Mouse (Mus musculus): ENCODE data around the gene Lrrc23. TPM values are rescaled to one million over a fixed set of nuclear protein-coding genes. Genes with fewer than 3 reads are reported as not detected.

The Lrrc23 gene
- polyA plus RNA-seq, 1 experiment from 2014 or later: 4.8 TPM

DNA sequence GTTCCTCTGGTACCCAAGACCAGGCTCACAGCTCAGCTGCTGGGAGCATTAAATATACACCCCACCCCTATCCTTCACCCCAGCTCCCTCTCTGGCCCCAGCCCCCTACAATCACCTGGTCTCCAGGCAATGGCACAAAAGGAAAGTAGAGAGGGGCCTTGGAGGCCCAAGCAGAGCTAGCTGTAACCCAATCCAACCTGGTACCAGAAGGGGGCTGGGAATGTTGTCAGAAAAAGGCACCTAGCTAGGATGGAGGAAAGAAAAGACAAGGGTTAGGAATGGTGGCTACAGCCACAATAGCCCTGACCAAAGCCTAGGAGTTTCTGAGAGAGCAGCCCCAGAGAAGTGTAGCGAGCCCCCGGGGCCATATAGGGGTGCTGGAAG is 20.7 kb downstream of the Lrrc23 start:
- H3K4me3 ChIP-seq: no peak overlapping the region
- peak overlapping the region; percentile 24; the same call in 1 of the 2 replicates for H3K9ac ChIP-seq
- H3K4me2 ChIP-seq: peak overlapping the region; percentile 88
- ATAC-seq (ENCODE audit: low FRiP score, low read depth): no peak
- no peaks in the 10 kb centered on the region for H3K9me3 ChIP-seq
- H3K27ac ChIP-seq (replicated peaks): peak overlapping the region; percentile 98
- 43% methylated on average over 2 of the region's 2 CpGs for WGBS
- H3K27me3 ChIP-seq: no peaks in the 10 kb centered on the region
- peaks cover 43% of the 10 kb centered on the region for H3K4me1 ChIP-seq (replicated peaks)
- no peaks in the 10 kb centered on the region for H3K36me3 ChIP-seq

GRCm38 (mm10) chr6:124757909-124758848 is 21.3 kb downstream of the Lrrc23 start:
- ATAC-seq (ENCODE audit: low FRiP score, low read depth): peak; percentile 13
- H3K27me3 ChIP-seq: no peaks in the 10 kb centered on the region
- H3K9me3 ChIP-seq: no peaks in the 10 kb centered on the region
- peak overlapping the region; percentile 98 for H3K27ac ChIP-seq (replicated peaks)
- H3K9ac ChIP-seq: peak overlapping the region; percentile 88
- peak overlapping the region; percentile 87 for H3K4me3 ChIP-seq
- H3K4me2 ChIP-seq: peak overlapping the region; percentile 88
- no peaks in the 10 kb centered on the region for H3K36me3 ChIP-seq
- WGBS: 13% methylated on average over 5 of the region's 5 CpGs
- H3K4me1 ChIP-seq (replicated peaks): peaks cover 50% of the 10 kb centered on the region

DNA sequence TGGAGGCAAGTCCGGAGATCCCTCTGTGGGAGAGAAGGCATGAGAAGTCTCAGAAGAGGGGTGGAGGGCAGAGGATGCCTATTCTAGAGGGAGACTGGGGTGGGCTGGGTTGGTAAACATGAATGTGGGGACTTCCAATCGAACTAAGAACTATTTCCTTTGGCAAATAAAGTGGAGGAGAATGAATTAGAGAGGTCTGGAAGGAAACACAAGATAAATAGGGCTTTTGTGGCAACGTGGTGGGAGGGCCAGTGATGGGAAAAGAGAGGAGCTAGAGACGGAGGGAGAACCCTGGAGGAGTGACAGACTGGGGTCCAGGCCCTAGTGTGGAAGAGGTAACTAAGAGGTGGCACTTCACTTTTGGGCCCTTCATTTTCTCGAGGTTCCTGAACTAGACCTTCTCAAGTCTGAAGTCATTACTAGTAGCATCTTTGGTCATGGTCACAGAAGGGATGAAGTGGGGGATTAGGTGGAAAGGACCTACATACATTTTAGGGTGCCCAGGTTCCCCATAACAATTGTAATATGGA is 22.1 kb downstream of the Lrrc23 start:
- no peaks in the 10 kb centered on the region for H3K27me3 ChIP-seq
- H3K4me2 ChIP-seq: peak overlapping the region; percentile 88
- peak overlapping the region; percentile 88 for H3K9ac ChIP-seq
- H3K4me1 ChIP-seq (replicated peaks): peaks cover 56% of the 10 kb centered on the region
- peak overlapping the region; percentile 87 for H3K4me3 ChIP-seq
- H3K36me3 ChIP-seq: no peaks in the 10 kb centered on the region
- no peak for ATAC-seq (ENCODE audit: low FRiP score, low read depth)
- WGBS: 3% methylated on average over 5 of the region's 5 CpGs
- H3K27ac ChIP-seq (replicated peaks): peak overlapping the region; percentile 98
- no peaks in the 10 kb centered on the region for H3K9me3 ChIP-seq

DNA sequence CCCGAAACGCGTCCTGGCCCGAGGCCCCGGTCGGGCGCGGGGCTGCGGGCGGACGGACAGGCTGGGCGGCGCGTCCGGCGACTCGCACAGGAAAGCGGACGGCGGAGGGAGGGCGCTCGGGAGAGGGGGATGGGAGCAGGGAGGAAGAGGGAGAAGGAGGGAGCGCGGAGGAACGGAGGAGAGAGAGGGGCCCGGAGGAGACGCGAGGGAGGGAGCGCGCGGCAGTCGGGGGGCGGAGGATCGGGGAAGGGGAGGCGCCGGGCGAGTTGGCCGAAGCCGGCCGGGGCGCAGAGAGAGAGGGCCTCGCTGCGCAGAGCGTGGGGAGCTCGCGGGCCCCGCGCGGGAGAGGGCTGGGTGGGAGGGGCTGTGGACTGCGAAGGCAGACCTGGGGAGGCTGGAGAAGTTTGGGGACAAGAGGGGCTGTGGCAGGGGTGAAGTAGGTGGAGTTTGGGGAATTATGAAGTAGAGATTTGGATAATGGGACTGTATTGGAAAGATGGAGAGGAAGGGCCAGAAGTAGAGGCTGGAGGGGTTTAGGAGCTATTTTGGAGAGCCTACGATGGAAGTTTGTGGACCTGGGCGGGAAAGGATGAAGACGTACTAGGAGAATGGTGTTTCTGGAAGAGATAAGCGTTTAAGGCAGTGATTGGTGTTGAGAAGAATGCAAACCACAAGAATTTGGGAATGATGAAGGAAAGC is 22.7 kb downstream of the Lrrc23 start:
- H3K4me2 ChIP-seq: peak overlapping the region; percentile 88
- H3K9me3 ChIP-seq: no peaks in the 10 kb centered on the region
- H3K9ac ChIP-seq: peak overlapping the region; percentile 88
- peak overlapping the region; percentile 87 for H3K4me3 ChIP-seq
- peaks cover 56% of the 10 kb centered on the region for H3K4me1 ChIP-seq (replicated peaks)
- ATAC-seq (ENCODE audit: low FRiP score, low read depth): peak; percentile 81
- H3K27me3 ChIP-seq: no peaks in the 10 kb centered on the region
- peak overlapping the region; percentile 98 for H3K27ac ChIP-seq (replicated peaks)
- no peaks in the 10 kb centered on the region for H3K36me3 ChIP-seq
- WGBS: under 1% methylated on average over 53 of the region's 54 CpGs

DNA sequence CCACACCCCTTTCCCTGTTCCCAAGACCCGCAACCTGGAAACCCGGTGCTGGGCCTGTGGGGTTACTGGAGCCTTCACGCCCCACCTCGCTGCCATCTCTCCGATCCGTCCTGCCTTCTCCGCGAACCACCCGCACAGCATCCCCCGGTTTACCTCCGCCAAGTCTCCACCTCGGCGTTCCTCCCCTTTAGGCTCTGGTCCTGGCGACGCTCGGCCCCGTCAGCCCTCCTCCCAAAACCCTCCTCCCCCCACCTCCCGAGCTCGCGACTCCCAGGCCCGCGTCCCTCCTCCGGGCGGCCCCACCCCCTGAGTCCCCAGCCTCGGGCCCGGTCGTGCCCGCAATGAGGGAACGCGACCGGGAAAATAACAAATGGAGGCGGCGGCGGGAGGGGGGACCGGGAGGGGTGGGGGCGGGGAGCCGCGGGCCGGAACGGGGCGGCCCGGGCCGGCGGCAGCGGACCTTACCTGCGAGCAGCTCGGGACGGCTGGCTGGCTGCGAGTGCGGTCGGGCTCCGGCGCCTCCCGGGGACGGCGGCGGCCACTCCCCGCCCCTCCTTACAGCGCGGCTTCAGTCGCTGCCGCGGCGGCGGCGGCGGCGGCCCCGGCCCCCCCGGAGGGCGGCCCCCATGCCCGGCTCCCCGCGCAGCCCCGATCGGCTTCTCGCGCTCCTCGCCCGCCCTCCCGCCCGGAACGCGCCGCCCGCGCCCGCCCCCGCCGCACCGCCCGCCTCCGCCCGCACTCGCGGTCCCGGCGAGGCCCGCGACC is 23.5 kb downstream of the Lrrc23 start, which contains the start of the genes Gm45234 and Atn1:
Gene Gm45234, minus strand, starts transcription at position 191 of the 765 bp plus-strand sequence.
Gene Atn1, minus strand, starts transcription at position 694 of the 765 bp plus-strand sequence.
- H3K4me3 ChIP-seq: peak within 1 kb of the TSS; percentile 87
- no peaks in the 10 kb centered on the region for H3K27me3 ChIP-seq
- WGBS: under 1% methylated on average over 68 of the region's 100 CpGs
- peak within 1 kb of the TSS; percentile 88 for H3K9ac ChIP-seq
- H3K4me1 ChIP-seq (replicated peaks): peaks cover 56% of the 10 kb centered on the region
- ATAC-seq (ENCODE audit: low FRiP score, low read depth): peak; percentile 57
- no peaks in the 10 kb centered on the region for H3K9me3 ChIP-seq
- no peaks in the 10 kb centered on the region for H3K36me3 ChIP-seq
- peak within 1 kb of the TSS; percentile 98 for H3K27ac ChIP-seq (replicated peaks)
- H3K4me2 ChIP-seq: peak within 1 kb of the TSS; percentile 88

DNA sequence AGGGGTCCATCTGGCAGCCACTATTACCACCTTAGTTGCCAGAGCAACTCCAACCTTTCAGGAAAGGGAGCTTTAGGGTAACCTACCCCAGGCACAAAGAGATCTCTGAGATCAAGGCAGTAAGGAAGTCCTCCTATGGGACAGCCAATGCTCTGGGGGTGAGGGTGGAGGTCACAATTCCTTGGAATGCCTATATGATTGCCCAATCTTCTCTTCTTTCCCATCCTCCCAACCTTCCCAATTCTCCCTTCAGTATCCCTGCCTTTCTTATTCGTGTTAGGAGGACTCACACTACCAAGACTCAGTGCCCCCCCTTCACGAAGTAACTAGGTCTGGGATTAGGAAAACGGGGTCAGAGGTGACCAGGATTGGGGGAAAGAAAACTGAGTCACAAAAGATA is 24.2 kb downstream of the Lrrc23 start:
- peak overlapping the region; percentile 88 for H3K9ac ChIP-seq
- no peaks in the 10 kb centered on the region for H3K9me3 ChIP-seq
- peak overlapping the region; percentile 98 for H3K27ac ChIP-seq (replicated peaks)
- no peak for ATAC-seq (ENCODE audit: low FRiP score, low read depth)
- H3K4me1 ChIP-seq (replicated peaks): peaks cover 56% of the 10 kb centered on the region
- no peaks in the 10 kb centered on the region for H3K36me3 ChIP-seq
- WGBS: 0% methylated on average over 3 of the region's 3 CpGs
- no peaks in the 10 kb centered on the region for H3K27me3 ChIP-seq
- peak overlapping the region; percentile 88 for H3K4me2 ChIP-seq
- H3K4me3 ChIP-seq: peak overlapping the region; percentile 87

- Histone ChIP-seq H3K9me3 (no peaks in the 10 kb centered on the region), H3K27me3 (no peaks in the 10 kb centered on the region), H3K9ac (no peak overlapping the region), H3K4me1 (replicated peaks) (peaks cover 49% of the 10 kb centered on the region), H3K4me3 (no peak overlapping the region), H3K4me2 (peak overlapping the region; percentile 88), H3K27ac (replicated peaks) (no peak overlapping the region), H3K36me3 (peaks cover 6% of the 10 kb centered on the region)
- WGBS: 91% methylated on average over 2 of the region's 2 CpGs
- no peak for ATAC-seq (ENCODE audit: low FRiP score, low read depth)
Observed at GRCm38 (mm10) chr6:124753861-124754260, 25.7 kb downstream of the Lrrc23 start.

DNA sequence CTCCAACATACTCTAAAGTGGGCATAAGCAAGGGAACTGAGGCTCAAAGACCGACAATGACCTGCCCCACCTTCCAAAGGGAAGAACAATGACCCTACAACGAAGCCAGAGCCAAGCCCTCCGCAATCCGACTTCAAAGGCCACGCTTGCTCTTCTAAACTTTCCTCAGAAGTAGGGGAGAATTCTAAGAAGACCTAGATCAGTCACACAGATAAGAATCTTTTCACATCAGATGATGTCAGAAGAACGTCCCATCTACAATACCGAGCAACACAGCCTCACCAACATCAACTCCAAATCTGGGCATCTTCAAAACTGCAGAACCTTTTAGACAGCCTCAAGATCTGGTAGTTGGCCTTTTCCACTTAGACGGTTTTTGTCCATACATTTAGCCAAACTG is 29.1 kb downstream of the Lrrc23 start:
- Histone ChIP-seq H3K36me3 (peaks cover 22% of the 10 kb centered on the region), H3K4me3 (no peak overlapping the region), H3K4me2 (no peak overlapping the region), H3K27ac (replicated peaks) (no peak overlapping the region), H3K9ac (no peak overlapping the region), H3K9me3 (no peaks in the 10 kb centered on the region), H3K4me1 (replicated peaks) (peaks cover 40% of the 10 kb centered on the region), H3K27me3 (no peaks in the 10 kb centered on the region)
- WGBS: 87% methylated on average over 8 of the region's 8 CpGs
- no peak for ATAC-seq (ENCODE audit: low FRiP score, low read depth)

- H3K4me3 ChIP-seq: no peak overlapping the region
- peaks cover 48% of the 10 kb centered on the region for H3K36me3 ChIP-seq
- H3K4me1 ChIP-seq (replicated peaks): peaks cover 23% of the 10 kb centered on the region
- 0 out of 2 replicates have a peak, but pooled peaks have one; percentile 1 for ATAC-seq (ENCODE audit: low FRiP score, low read depth)
- peak overlapping the region; percentile 63; the same call in 1 of the 2 replicates for H3K9ac ChIP-seq
- H3K9me3 ChIP-seq: no peaks in the 10 kb centered on the region
- peak overlapping the region; percentile 90 for H3K27ac ChIP-seq (replicated peaks)
- H3K27me3 ChIP-seq: no peaks in the 10 kb centered on the region
- 87% methylated on average over 7 of the region's 7 CpGs for WGBS
- peak overlapping the region; percentile 93 for H3K4me2 ChIP-seq
Observed at GRCm38 (mm10) chr6:124746654-124747632, 32.6 kb downstream of the Lrrc23 start.

- H3K4me2 ChIP-seq: peak overlapping the region; percentile 93
- H3K27me3 ChIP-seq: no peaks in the 10 kb centered on the region
- peak; percentile 1 for ATAC-seq (ENCODE audit: low FRiP score, low read depth)
- peaks cover 48% of the 10 kb centered on the region for H3K36me3 ChIP-seq
- peak overlapping the region; percentile 44 for H3K4me3 ChIP-seq
- H3K9me3 ChIP-seq: no peaks in the 10 kb centered on the region
- peak overlapping the region; percentile 63 for H3K9ac ChIP-seq
- peak overlapping the region; percentile 90 for H3K27ac ChIP-seq (replicated peaks)
- WGBS: 11% methylated on average over 8 of the region's 8 CpGs
- H3K4me1 ChIP-seq (replicated peaks): peaks cover 28% of the 10 kb centered on the region
Observed at GRCm38 (mm10) chr6:124746296-124746605, 33.3 kb downstream of the Lrrc23 start.
